Mouse (Mus musculus): Measurements from ENCODE around the gene Cox18. TPM values are rescaled to one million over a fixed set of nuclear protein-coding genes. Genes with fewer than 3 reads are reported as not detected.

Gene Cox18
- polyA plus RNA-seq, 1 experiment from 2014 or later = 29.2 TPM

Other genes starting within 250 kb of the Cox18 start
- gene Ankrd17, start 142.6 kb upstream of the Cox18 start, polyA plus RNA-seq (2015; fragmentation: Nextera tagmentation; extraction: Ambion mirVana) = 16.2 and 16.3 TPM in 2 replicates
- 3.4 and 3.6 TPM in 2 replicates for gene Gm9958, start 143.2 kb upstream of the Cox18 start, polyA plus RNA-seq (2015; fragmentation: Nextera tagmentation; extraction: Ambion mirVana)
- gene Alb, start 236.9 kb upstream of the Cox18 start, polyA plus RNA-seq (2015; fragmentation: Nextera tagmentation; extraction: Ambion mirVana) = 9.4 and 49.4 TPM in 2 replicates

Measured in heart, embryonic 13.5 days (tissue).